ENCODE assay signal across 7 mouse cellular contexts in genomic region chr17:33952879-33953278, GRCm38 (mm10). TPM values are rescaled to one million over a fixed set of nuclear protein-coding genes. Genes with fewer than 3 reads are reported as not detected.
DNase-seq lines count a peak whose midpoint lies in the region; ATAC-seq and TF ChIP-seq lines count a peak whose summit lies in the region.

No protein-coding gene starts in this region.

- no peak for ATAC-seq in kidney, embryonic 16.5 days (ENCODE audit: low FRiP score, low TSS enrichment)
- no peak for ATAC-seq in forebrain, postnatal 0 days
- no peak for ATAC-seq in liver, postnatal 0 days

- TF ChIP-seq CTCF in bone marrow macrophage, adult 2 months (IDR thresholded peaks at IDR 0.05; ENCODE audit: low read depth, low read length), result no peak
- no peak for TF ChIP-seq CTCF in forebrain, postnatal 0 days (IDR thresholded peaks at IDR 0.05; ENCODE audit: low read depth)
- TF ChIP-seq CTCF in liver, postnatal 0 days (IDR thresholded peaks at IDR 0.05; ENCODE audit: low read depth), result no peak

- 82% methylated on average over 4 of the region's 4 CpGs for WGBS in kidney, embryonic 16.5 days
- WGBS in forebrain, postnatal 0 days, result 76% methylated on average over 4 of the region's 4 CpGs
- WGBS in liver, postnatal 0 days (ENCODE audit: insufficient replicate concordance), result 68% methylated on average over 4 of the region's 4 CpGs

- DNase-seq in kidney, adult 11 months, result no peak
- no peak for DNase-seq in forebrain, postnatal 0 days
- no peak for DNase-seq in liver, postnatal 0 days
- DNase-seq in thymus, postnatal 4 days, result no peak
- DNase-seq in layer of hippocampus, postnatal 25 days (ENCODE audit: extremely low spot score in 1 of 2, low spot score in 1 of 2), result no peak

- no peaks in the 10 kb centered on the region for H3K27me3 ChIP-seq in kidney, embryonic 16.5 days (ENCODE audit: insufficient read depth, low read length)
- H3K27me3 ChIP-seq in forebrain, postnatal 0 days (ENCODE audit: insufficient read depth, low read length), result no peaks in the 10 kb centered on the region
- no peaks in the 10 kb centered on the region for H3K27me3 ChIP-seq in liver, postnatal 0 days (ENCODE audit: insufficient read depth, low read length)

- H3K9me3 ChIP-seq in kidney, embryonic 16.5 days (ENCODE audit: low read length), result no peaks in the 10 kb centered on the region
- H3K9me3 ChIP-seq in forebrain, postnatal 0 days (ENCODE audit: low read length), result no peaks in the 10 kb centered on the region
- no peaks in the 10 kb centered on the region for H3K9me3 ChIP-seq in liver, postnatal 0 days (ENCODE audit: low read length)

- no peak overlapping the region for H3K4me3 ChIP-seq in kidney, embryonic 16.5 days (ENCODE audit: low read length)
- H3K4me3 ChIP-seq in bone marrow macrophage, adult 2 months (ENCODE audit: insufficient read depth, low read length), result peak overlapping the region; percentile 93
- no peak overlapping the region for H3K4me3 ChIP-seq in forebrain, postnatal 0 days (ENCODE audit: low read depth, low read length)
- H3K4me3 ChIP-seq in liver, postnatal 0 days (ENCODE audit: low read depth, low read length), result peak overlapping the region; percentile 83; the same call in 1 of the 2 replicates

- peaks cover 32% of the 10 kb centered on the region for H3K36me3 ChIP-seq in kidney, embryonic 16.5 days (ENCODE audit: insufficient read depth, low read length)
- peaks cover 31% of the 10 kb centered on the region for H3K36me3 ChIP-seq in forebrain, postnatal 0 days (ENCODE audit: insufficient read depth)
- H3K36me3 ChIP-seq in liver, postnatal 0 days (replicated peaks; ENCODE audit: insufficient read depth, low read length), result peaks cover 26% of the 10 kb centered on the region

- H3K4me1 ChIP-seq in kidney, embryonic 16.5 days (ENCODE audit: insufficient read depth, low read length), result peaks cover 50% of the 10 kb centered on the region
- peaks cover 19% of the 10 kb centered on the region for H3K4me1 ChIP-seq in bone marrow macrophage, adult 2 months (ENCODE audit: control insufficient read depth, insufficient read depth, low read length)
- peaks cover 17% of the 10 kb centered on the region for H3K4me1 ChIP-seq in forebrain, postnatal 0 days (ENCODE audit: insufficient read depth)
- peaks cover 46% of the 10 kb centered on the region for H3K4me1 ChIP-seq in liver, postnatal 0 days (ENCODE audit: insufficient read depth)

- peak overlapping the region; percentile 43; the same call in 1 of the 2 replicates for H3K27ac ChIP-seq in kidney, embryonic 16.5 days (ENCODE audit: low read length)
- H3K27ac ChIP-seq in bone marrow macrophage, adult 2 months (ENCODE audit: insufficient read depth, low read depth, low read length), result 0 out of 2 replicates have a peak overlapping the region, but pooled peaks have one; percentile 6
- H3K27ac ChIP-seq in forebrain, postnatal 0 days (ENCODE audit: low read depth, low read length), result 0 out of 2 replicates have a peak overlapping the region, but pooled peaks have one; percentile 15
- peak overlapping the region; percentile 93 for H3K27ac ChIP-seq in liver, postnatal 0 days (ENCODE audit: low read depth)

- H3K4me2 ChIP-seq in kidney, embryonic 16.5 days (replicated peaks; ENCODE audit: low read depth, low read length), result 0 out of 2 replicates have a peak overlapping the region, but pooled peaks have one; percentile 99
- H3K4me2 ChIP-seq in forebrain, postnatal 0 days (ENCODE audit: low read depth), result no peak overlapping the region
- peak overlapping the region; percentile 96 for H3K4me2 ChIP-seq in liver, postnatal 0 days (ENCODE audit: low read depth, low read length)

- no peak for TF ChIP-seq EP300 in liver, postnatal 0 days (IDR thresholded peaks at IDR 0.05; ENCODE audit: low read depth)

- peak overlapping the region; percentile 87 for H3K9ac ChIP-seq in kidney, embryonic 16.5 days (replicated peaks; ENCODE audit: low read length)
- no peak overlapping the region for H3K9ac ChIP-seq in forebrain, postnatal 0 days
- H3K9ac ChIP-seq in liver, postnatal 0 days (replicated peaks), result peak overlapping the region; percentile 92

- no peak for TF ChIP-seq POLR2A in bone marrow macrophage, adult 2 months (IDR thresholded peaks at IDR 0.05; ENCODE audit: borderline replicate concordance, low read depth, low read length)

RNA-seq across cellular contexts. Expression of gene B3galt4, which starts 1.6 kb away (rescaled TPM):
- 6.2 and 6.9 TPM in 2 replicates for polyA plus RNA-seq in kidney, embryonic 16.5 days (2015; fragmentation: Nextera tagmentation; extraction: Ambion mirVana)
- 8.3 and 8.7 TPM in 2 replicates for polyA plus RNA-seq in bone marrow macrophage, adult 2 months (2012; ENCODE audit: insufficient read depth, insufficient read length, missing spikeins)
- total RNA-seq in forebrain, postnatal 0 days (2014; rRNA removed), result 11.5 and 11.7 TPM in 2 replicates
- polyA plus RNA-seq in forebrain, postnatal 0 days (2015; fragmentation: Nextera tagmentation; extraction: Ambion mirVana), result 8.3 and 9.8 TPM in 2 replicates
- 2.2 and 2.4 TPM in 2 replicates for polyA plus RNA-seq in liver, postnatal 0 days (2015; fragmentation: Nextera tagmentation; extraction: Ambion mirVana)
- 1 to 10 TPM; 6.0 to 6.6 TPM for total RNA-seq in layer of hippocampus, postnatal 25 days (2021)

RNA-seq across cellular contexts. Expression of gene Vps52, which starts 2.7 kb away (rescaled TPM):
- polyA plus RNA-seq in kidney, embryonic 16.5 days (2015; fragmentation: Nextera tagmentation; extraction: Ambion mirVana), result 51.9 and 54.7 TPM in 2 replicates
- polyA plus RNA-seq in bone marrow macrophage, adult 2 months (2012; ENCODE audit: insufficient read depth, insufficient read length, missing spikeins), result 41.3 and 49.7 TPM in 2 replicates
- 46.2 and 46.8 TPM in 2 replicates for total RNA-seq in forebrain, postnatal 0 days (2014; rRNA removed)
- 59.6 and 66.1 TPM in 2 replicates for polyA plus RNA-seq in forebrain, postnatal 0 days (2015; fragmentation: Nextera tagmentation; extraction: Ambion mirVana)
- 12.5 and 13.4 TPM in 2 replicates for polyA plus RNA-seq in liver, postnatal 0 days (2015; fragmentation: Nextera tagmentation; extraction: Ambion mirVana)
- total RNA-seq in layer of hippocampus, postnatal 25 days (2021), result 10 to 100 TPM; 85.0 to 95.9 TPM

RNA-seq across cellular contexts. Expression of gene Rps18, which starts 2.9 kb away (rescaled TPM):
- polyA plus RNA-seq in kidney, embryonic 16.5 days (2015; fragmentation: Nextera tagmentation; extraction: Ambion mirVana), result 1,660 and 1,786 TPM in 2 replicates
- 1,144 and 1,230 TPM in 2 replicates for polyA plus RNA-seq in bone marrow macrophage, adult 2 months (2012; ENCODE audit: insufficient read depth, insufficient read length, missing spikeins)
- 1,357 and 2,159 TPM in 2 replicates for total RNA-seq in forebrain, postnatal 0 days (2014; rRNA removed)
- polyA plus RNA-seq in forebrain, postnatal 0 days (2015; fragmentation: Nextera tagmentation; extraction: Ambion mirVana), result 876 and 1,153 TPM in 2 replicates
- 1,510 and 1,549 TPM in 2 replicates for polyA plus RNA-seq in liver, postnatal 0 days (2015; fragmentation: Nextera tagmentation; extraction: Ambion mirVana)
- total RNA-seq in layer of hippocampus, postnatal 25 days (2021), result 100 to 1,000 TPM; 311 to 351 TPM

RNA-seq across cellular contexts. Expression of gene Wdr46, which starts 12.4 kb away (rescaled TPM):
- polyA plus RNA-seq in kidney, embryonic 16.5 days (2015; fragmentation: Nextera tagmentation; extraction: Ambion mirVana), result 32.7 and 37.7 TPM in 2 replicates
- polyA plus RNA-seq in bone marrow macrophage, adult 2 months (2012; ENCODE audit: insufficient read depth, insufficient read length, missing spikeins), result 10.1 and 10.2 TPM in 2 replicates
- 18.9 and 21.9 TPM in 2 replicates for total RNA-seq in forebrain, postnatal 0 days (2014; rRNA removed)
- polyA plus RNA-seq in forebrain, postnatal 0 days (2015; fragmentation: Nextera tagmentation; extraction: Ambion mirVana), result 15.9 and 23.2 TPM in 2 replicates
- 12.7 and 12.8 TPM in 2 replicates for polyA plus RNA-seq in liver, postnatal 0 days (2015; fragmentation: Nextera tagmentation; extraction: Ambion mirVana)
- 10 to 100 TPM; 13.2 to 14.2 TPM for total RNA-seq in layer of hippocampus, postnatal 25 days (2021)

RNA-seq across cellular contexts. Expression of gene Pfdn6, which starts 12.7 kb away (rescaled TPM):
- 168 and 174 TPM in 2 replicates for polyA plus RNA-seq in kidney, embryonic 16.5 days (2015; fragmentation: Nextera tagmentation; extraction: Ambion mirVana)
- polyA plus RNA-seq in bone marrow macrophage, adult 2 months (2012; ENCODE audit: insufficient read depth, insufficient read length, missing spikeins), result 54.1 and 54.9 TPM in 2 replicates
- total RNA-seq in forebrain, postnatal 0 days (2014; rRNA removed), result 57.0 and 78.4 TPM in 2 replicates
- polyA plus RNA-seq in forebrain, postnatal 0 days (2015; fragmentation: Nextera tagmentation; extraction: Ambion mirVana), result 173 and 185 TPM in 2 replicates
- 82.2 and 85.5 TPM in 2 replicates for polyA plus RNA-seq in liver, postnatal 0 days (2015; fragmentation: Nextera tagmentation; extraction: Ambion mirVana)
- total RNA-seq in layer of hippocampus, postnatal 25 days (2021), result 10 to 100 TPM; 95.7 to 97.8 TPM

Comparison
In these comparisons a context has a peak if more than half of its experiments do, and no peak if none do; other contexts are left out.
1. H3K27ac ChIP-seq: peak in every context shown above with its lines; median percentile 93 in liver, postnatal 0 days; 43 in kidney, embryonic 16.5 days; 15 in forebrain, postnatal 0 days; 6 in bone marrow macrophage, adult 2 months.
2. H3K4me3 ChIP-seq: peak in bone marrow macrophage, adult 2 months (single experiment) and liver, postnatal 0 days (single experiment); none in kidney, embryonic 16.5 days (single experiment) and forebrain, postnatal 0 days (single experiment).